Mouse (Mus musculus): ENCODE measurements around the gene Dlg2. TPM values are rescaled to one million over a fixed set of nuclear protein-coding genes. Genes with fewer than 3 reads are reported as not detected.

Gene Dlg2
- polyA plus RNA-seq, 1 experiment, result 141 TPM

- no peak for DNase-seq (ENCODE audit: extremely low spot score in 1 of 2, low spot score in 1 of 2)
These were observed 1737.3 kb downstream of the Dlg2 start for GRCm38 (mm10) chr7:92213751-92214150.

- no peak for DNase-seq (ENCODE audit: extremely low spot score in 1 of 2, low spot score in 1 of 2)
These were observed 1741.7 kb downstream of the Dlg2 start for GRCm38 (mm10) chr7:92218171-92218570.

GRCm38 (mm10) chr7:92220619-92221018 is 1744.1 kb downstream of the Dlg2 start:
- DNase-seq (ENCODE audit: extremely low spot score in 1 of 2, low spot score in 1 of 2), result no peak

GRCm38 (mm10) chr7:92234476-92235202 is 1758.2 kb downstream of the Dlg2 start:
- DNase-seq (ENCODE audit: extremely low spot score in 1 of 2, low spot score in 1 of 2), result peak in 1 of 2 experiments; percentile 59

- peak in 1 of 2 experiments; percentile 24 for DNase-seq (ENCODE audit: extremely low spot score in 1 of 2, low spot score in 1 of 2)
These were observed 1759.1 kb downstream of the Dlg2 start for GRCm38 (mm10) chr7:92235541-92236031.

GRCm38 (mm10) chr7:92240908-92241307 is 1764.4 kb downstream of the Dlg2 start:
- DNase-seq (ENCODE audit: extremely low spot score in 1 of 2, low spot score in 1 of 2), result no peak

GRCm38 (mm10) chr7:92247594-92247993 is 1771.1 kb downstream of the Dlg2 start:
- no peak for DNase-seq (ENCODE audit: extremely low spot score in 1 of 2, low spot score in 1 of 2)

GRCm38 (mm10) chr7:92248619-92249018 is 1772.1 kb downstream of the Dlg2 start:
- no peak for DNase-seq (ENCODE audit: extremely low spot score in 1 of 2, low spot score in 1 of 2)

GRCm38 (mm10) chr7:92258148-92258547 is 1781.7 kb downstream of the Dlg2 start:
- no peak for DNase-seq (ENCODE audit: extremely low spot score in 1 of 2, low spot score in 1 of 2)

GRCm38 (mm10) chr7:92258701-92259100 is 1782.2 kb downstream of the Dlg2 start:
- no peak for DNase-seq (ENCODE audit: extremely low spot score in 1 of 2, low spot score in 1 of 2)

- DNase-seq (ENCODE audit: extremely low spot score in 1 of 2, low spot score in 1 of 2), result no peak
These were observed 1787.9 kb downstream of the Dlg2 start for GRCm38 (mm10) chr7:92264325-92264724.

- DNase-seq (ENCODE audit: extremely low spot score in 1 of 2, low spot score in 1 of 2), result peak in 1 of 2 experiments; percentile 33
These were observed 1788.5 kb downstream of the Dlg2 start for GRCm38 (mm10) chr7:92264964-92265363.

GRCm38 (mm10) chr7:92275353-92275752 is 1798.9 kb downstream of the Dlg2 start:
- peak in 1 of 2 experiments; percentile 34 for DNase-seq (ENCODE audit: extremely low spot score in 1 of 2, low spot score in 1 of 2)

GRCm38 (mm10) chr7:92277629-92278028 is 1801.2 kb downstream of the Dlg2 start:
- DNase-seq (ENCODE audit: extremely low spot score in 1 of 2, low spot score in 1 of 2), result peak; percentile 34 to 71

- no peak for DNase-seq (ENCODE audit: extremely low spot score in 1 of 2, low spot score in 1 of 2)
These were observed 1804.5 kb downstream of the Dlg2 start for GRCm38 (mm10) chr7:92280925-92281324.

- no peak for DNase-seq (ENCODE audit: extremely low spot score in 1 of 2, low spot score in 1 of 2)
These were observed 1810.6 kb downstream of the Dlg2 start for GRCm38 (mm10) chr7:92287058-92287457.

- DNase-seq (ENCODE audit: extremely low spot score in 1 of 2, low spot score in 1 of 2), result peak in 1 of 2 experiments; percentile 53
These were observed 1812.3 kb downstream of the Dlg2 start for GRCm38 (mm10) chr7:92288814-92289213.

GRCm38 (mm10) chr7:92292918-92293518 is 1816.5 kb downstream of the Dlg2 start:
- no peak for DNase-seq (ENCODE audit: extremely low spot score in 1 of 2, low spot score in 1 of 2)

GRCm38 (mm10) chr7:92301046-92301445 is 1824.6 kb downstream of the Dlg2 start:
- no peak for DNase-seq (ENCODE audit: extremely low spot score in 1 of 2, low spot score in 1 of 2)

- peak in 1 of 2 experiments; percentile 24 for DNase-seq (ENCODE audit: extremely low spot score in 1 of 2, low spot score in 1 of 2)
These were observed 1831.2 kb downstream of the Dlg2 start for GRCm38 (mm10) chr7:92307634-92308033.

- no peak for DNase-seq (ENCODE audit: extremely low spot score in 1 of 2, low spot score in 1 of 2)
These were observed 1831.7 kb downstream of the Dlg2 start for GRCm38 (mm10) chr7:92308168-92308567.

GRCm38 (mm10) chr7:92316389-92316788 is 1839.9 kb downstream of the Dlg2 start:
- no peak for DNase-seq (ENCODE audit: extremely low spot score in 1 of 2, low spot score in 1 of 2)

Data from frontal cortex, adult 2 months (tissue).